1 mouse cellular context compared by ENCODE assay signal in the genomic region with DNA sequence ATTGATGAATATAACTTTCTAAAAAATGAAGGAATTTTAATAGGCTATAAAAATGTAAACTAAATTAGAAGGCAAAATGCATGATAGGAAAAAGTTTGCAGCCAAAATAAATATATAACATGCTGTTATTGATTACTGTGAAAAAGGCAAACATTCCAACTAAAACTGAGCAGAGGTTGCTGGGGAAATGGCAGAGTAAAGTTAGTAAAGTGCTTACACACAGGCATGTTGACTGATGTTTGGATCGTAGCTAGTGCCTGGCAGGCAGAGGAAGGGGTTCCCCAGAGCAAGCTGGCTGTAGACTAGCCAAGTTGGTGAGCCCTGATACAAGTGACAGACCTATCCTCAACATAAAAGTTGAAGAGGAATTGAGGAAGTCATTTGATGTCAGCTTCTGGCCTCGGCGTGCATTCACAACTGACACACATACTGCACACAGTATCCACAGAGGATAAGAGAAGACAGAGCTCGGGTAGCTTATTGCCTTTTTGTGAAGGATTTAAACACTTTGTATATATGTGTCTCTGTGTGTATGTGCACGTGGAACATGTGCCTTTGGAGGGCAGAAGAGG.
TF ChIP-seq lines count a peak whose summit lies in the region.

No protein-coding gene starts in this region.

TF ChIP-seq in MEL, 35 proteins besides CTCF, POLR2A, EP300 and RAD21 (continued from another document):
- TF ChIP-seq ETS1 (IDR thresholded peaks at IDR 0.05; ENCODE audit: low read depth, low read length): 0 out of 2 replicates have a peak, but pooled peaks have one; percentile 32
- TF ChIP-seq TBP (IDR thresholded peaks at IDR 0.05; ENCODE audit: low read depth, low read length): peak; percentile 90
- peak; percentile 72; the same call in 1 of the 2 replicates for TF ChIP-seq MAX (IDR thresholded peaks at IDR 0.05; ENCODE audit: low read length)
- TF ChIP-seq MYC (IDR thresholded peaks at IDR 0.05; ENCODE audit: low read depth, low read length): 0 out of 2 replicates have a peak, but pooled peaks have one; percentile 22
- peak; percentile 35 for TF ChIP-seq SIN3A (IDR thresholded peaks at IDR 0.05; ENCODE audit: low read length)
- TF ChIP-seq ELF1 (IDR thresholded peaks at IDR 0.05; ENCODE audit: low read depth, low read length): 0 out of 2 replicates have a peak, but pooled peaks have one; percentile 29
TF ChIP-seq in MEL: peak in this region for 8.
